Mouse (Mus musculus) ovary, postnatal 14 days (tissue): ENCODE measurements around the gene Actrt2.

ENCODE experiments used
- DNase-seq: peaks from one replicate; pipeline ENCODE4 v3.0.0; 2022; ENCODE audit warnings: low spot score

Gene Actrt2

DNA sequence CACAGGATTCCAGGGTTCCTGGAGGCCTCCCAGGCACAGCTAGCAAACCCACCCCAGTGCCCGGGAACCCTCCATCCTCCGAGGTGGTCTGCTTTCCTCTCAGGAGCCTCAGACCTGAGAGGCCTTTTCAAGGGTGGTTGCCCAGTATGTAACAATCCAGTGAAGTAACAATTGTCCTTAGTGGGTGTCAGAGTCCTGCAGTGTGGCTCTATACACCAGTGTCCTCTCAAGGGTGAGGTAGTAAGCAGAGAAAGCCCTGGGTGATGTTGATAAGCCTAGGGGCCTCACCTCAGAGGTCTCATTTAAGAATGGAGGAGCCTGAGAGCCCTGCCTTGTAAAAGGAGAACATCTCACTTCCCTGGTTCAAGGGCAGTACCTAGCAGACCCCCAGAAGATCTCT is at the start of gene Actrt2:
Actrt2 (minus strand) TSS at position 101 of the 400 bp plus-strand sequence.
- DNase-seq = no peak

DNA sequence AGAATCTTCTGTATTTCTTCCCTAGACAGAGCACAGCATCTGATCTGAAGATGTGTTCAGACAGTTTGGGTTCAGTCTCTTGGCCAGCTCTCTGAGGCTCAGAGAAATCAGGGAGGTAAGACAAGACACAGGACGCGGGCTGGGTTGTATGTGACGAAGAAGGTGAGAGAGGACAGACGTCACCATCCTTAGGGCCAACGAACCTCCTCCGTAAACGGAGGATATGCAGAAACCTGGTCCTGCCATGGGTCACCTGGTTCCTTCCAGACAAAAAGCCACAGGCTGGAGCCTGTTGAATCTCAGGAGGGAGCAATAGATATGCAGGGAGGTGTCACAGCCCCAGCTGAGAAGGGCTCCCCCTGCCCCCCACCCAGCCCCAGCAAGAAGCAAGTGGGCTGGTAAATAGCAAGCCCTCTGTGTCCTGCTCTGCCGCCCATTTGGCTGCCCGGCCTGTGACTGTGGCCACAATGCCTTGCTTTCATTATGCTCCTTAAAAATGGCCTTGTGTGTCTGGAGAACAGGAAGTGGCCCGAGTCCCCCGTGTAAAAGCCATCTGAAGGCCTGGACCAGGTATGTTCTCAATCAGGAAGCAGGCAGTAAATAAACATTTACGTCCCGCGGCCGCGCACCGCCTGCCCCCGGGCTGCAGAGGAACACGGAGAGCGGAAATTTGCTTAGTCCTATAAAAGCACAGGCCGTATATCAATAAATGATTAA is 41.9 kb upstream of the Actrt2 start:
- DNase-seq = no peak

- DNase-seq = no peak
Observed at GRCm38 (mm10) chr4:154708811-154709210, 41.1 kb upstream of the Actrt2 start.

DNA sequence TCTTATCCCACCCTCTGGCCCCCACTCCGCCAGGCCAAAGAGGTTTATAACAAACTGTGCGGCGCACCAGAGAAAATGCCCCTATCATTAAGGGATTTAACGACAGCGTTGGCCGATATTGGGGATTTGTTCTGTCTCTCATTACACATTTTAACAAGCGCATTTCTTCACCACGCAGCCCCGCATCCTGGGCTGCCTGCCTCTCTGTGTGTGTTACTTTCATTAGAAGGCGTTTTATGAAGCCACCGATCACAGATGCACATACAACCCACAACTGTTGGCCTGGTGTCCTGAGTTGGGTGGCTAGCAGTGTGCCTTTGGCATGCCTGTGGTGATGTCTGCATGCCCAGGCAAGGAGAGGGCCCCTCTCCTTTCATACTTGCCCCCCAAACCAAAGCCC is 40.6 kb upstream of the Actrt2 start:
- no peak for DNase-seq

DNA sequence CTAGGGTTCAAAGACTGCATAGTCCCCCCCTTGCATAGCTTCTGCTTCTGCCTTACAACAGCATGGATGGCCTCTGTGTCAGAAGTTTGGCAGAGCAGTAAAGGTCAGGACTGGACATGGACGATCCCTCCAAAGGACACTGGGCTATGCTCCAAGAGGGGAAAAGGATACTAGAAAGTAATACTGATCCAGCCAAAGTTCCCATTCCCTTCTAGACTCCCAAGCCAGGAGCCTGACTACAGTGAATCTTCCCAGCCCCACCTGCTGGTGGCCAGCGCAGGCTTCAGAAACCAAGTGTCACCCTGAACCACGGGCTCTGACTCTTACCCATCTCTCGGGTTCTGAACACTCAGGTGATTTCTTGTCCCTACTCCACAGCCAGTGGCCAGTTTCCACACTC is 39.9 kb upstream of the Actrt2 start:
- DNase-seq = no peak

GRCm38 (mm10) chr4:154706442-154706841 is 38.8 kb upstream of the Actrt2 start:
- DNase-seq = no peak

- no peak for DNase-seq
Observed at GRCm38 (mm10) chr4:154705681-154706080, 38.0 kb upstream of the Actrt2 start.

DNA sequence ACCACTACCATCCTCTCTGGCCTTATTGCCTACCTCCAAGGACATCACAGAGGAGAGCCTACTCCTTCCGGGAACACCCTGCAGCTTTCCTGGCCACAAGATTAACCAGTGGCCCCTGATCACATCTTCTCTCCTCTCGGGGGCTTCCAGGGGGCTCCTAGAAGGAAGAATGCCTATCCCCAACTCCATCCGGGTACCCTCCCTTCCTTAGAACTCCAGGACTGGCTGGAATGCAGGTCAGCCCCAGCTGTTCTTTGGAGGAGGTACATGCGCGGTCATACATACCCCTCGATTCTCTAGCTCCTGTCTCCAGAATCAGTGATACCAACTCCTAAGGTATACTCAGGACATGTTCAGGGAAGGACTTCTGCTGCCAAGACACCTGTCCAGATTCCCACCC is 37.4 kb upstream of the Actrt2 start:
- DNase-seq = no peak

GRCm38 (mm10) chr4:154704591-154704990 is 36.9 kb upstream of the Actrt2 start:
- DNase-seq = no peak

DNA sequence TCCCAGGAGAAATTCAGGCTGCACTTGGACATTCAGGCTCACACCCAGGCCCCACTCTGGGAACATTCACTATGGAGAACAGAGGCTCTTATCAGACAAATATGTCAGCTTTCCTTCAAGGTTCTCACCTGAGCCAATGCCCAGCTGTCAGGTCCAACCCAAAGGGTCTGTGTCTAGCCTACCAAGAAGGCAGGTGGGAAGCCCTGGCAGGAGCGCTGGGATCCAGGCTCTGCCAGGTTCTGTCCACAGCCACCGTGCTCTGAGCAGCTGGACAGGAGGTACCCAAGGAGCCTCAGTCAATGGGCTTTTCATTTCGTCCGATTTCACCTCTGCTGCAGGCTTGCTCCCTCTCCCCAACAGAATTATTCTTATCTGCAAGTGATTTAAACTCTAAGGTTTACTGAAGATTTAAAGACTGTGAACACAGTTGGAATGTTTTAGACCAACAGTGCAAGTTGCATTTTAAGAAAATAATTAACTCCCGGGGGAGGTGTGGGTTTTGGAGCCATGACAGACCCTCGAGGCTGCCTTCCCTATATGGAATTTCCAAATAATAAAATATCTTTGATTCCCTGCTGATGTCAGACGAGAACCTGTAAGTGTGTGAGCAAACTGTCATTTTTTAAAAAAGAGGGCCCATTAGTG is 35.9 kb upstream of the Actrt2 start:
- DNase-seq = no peak

- DNase-seq = no peak
Observed at GRCm38 (mm10) chr4:154702931-154703330, 35.3 kb upstream of the Actrt2 start.

DNA sequence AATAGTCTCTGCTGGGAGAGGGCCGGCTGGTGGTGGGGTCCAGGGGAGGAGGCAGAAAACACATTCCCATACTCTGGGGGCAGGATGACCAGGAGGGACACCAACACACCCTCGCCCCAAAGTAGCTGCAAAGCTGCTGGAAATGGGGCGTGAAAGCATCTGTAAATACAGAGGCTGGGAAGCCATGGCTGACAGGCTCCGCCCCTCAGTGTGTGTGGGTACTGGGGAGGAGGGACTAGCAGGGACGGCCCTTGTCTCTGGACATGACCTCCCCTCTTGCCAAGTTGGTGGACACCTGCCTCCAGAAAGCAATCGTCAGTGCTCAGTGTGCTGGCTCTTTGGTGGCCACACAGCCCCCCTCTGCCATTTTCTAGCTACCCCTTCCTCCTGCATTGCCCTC is 34.5 kb upstream of the Actrt2 start:
- no peak for DNase-seq

GRCm38 (mm10) chr4:154700921-154701412 is 33.3 kb upstream of the Actrt2 start:
- DNase-seq = no peak

- DNase-seq = no peak
Observed at GRCm38 (mm10) chr4:154700436-154700835, 32.8 kb upstream of the Actrt2 start.

- no peak for DNase-seq
Observed at GRCm38 (mm10) chr4:154699236-154699635, 31.6 kb upstream of the Actrt2 start.

- DNase-seq = no peak
Observed at GRCm38 (mm10) chr4:154698631-154699030, 31.0 kb upstream of the Actrt2 start.

- no peak for DNase-seq
Observed at GRCm38 (mm10) chr4:154698021-154698590, 30.4 kb upstream of the Actrt2 start.

DNA sequence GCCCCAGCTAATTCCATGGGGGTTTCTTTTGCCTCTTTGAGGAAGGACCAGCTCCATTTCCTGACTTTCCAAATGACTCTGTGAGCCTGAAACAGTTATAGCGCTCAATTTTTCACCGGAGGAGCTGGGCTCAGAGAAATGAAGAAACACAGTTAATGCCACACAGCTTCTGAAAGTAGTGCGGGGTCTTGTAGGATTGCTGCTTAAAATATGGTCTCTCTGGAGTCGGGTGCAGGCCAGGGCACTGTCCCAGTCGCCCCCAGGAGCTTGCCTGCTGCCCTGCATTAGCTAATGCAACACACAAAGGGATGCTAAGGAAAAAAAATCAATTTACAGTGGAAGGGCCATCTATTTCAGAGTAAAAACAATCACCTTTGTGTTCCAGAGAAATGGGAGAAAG is 29.8 kb upstream of the Actrt2 start:
- DNase-seq = no peak

GRCm38 (mm10) chr4:154696552-154696951 is 28.9 kb upstream of the Actrt2 start:
- DNase-seq = no peak

DNA sequence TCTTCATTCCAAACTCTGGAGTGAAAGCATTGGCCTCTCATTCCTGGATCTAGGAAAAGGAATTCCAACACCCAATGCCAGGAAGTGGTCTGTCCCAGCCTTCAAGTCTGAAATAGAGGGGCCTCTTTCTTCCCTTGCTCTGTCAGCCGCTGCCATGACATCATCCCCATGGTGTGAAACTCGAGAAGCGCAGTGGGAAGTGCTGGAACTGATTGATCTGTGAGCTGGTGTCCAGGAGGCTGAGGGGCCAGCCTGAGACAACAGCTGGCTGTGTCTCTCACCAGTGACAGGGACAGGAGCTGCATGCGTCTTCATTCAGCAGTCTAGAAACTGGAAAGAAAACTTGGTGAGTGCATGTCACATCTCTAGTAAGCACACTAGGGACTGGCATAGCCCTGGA is 28.5 kb upstream of the Actrt2 start:
- DNase-seq = no peak

GRCm38 (mm10) chr4:154694361-154694760 is 26.7 kb upstream of the Actrt2 start:
- no peak for DNase-seq

GRCm38 (mm10) chr4:154693348-154694015 is 25.8 kb upstream of the Actrt2 start:
- DNase-seq = no peak
